Mouse (Mus musculus): ENCODE results near the gene Polr2j.

DNA sequence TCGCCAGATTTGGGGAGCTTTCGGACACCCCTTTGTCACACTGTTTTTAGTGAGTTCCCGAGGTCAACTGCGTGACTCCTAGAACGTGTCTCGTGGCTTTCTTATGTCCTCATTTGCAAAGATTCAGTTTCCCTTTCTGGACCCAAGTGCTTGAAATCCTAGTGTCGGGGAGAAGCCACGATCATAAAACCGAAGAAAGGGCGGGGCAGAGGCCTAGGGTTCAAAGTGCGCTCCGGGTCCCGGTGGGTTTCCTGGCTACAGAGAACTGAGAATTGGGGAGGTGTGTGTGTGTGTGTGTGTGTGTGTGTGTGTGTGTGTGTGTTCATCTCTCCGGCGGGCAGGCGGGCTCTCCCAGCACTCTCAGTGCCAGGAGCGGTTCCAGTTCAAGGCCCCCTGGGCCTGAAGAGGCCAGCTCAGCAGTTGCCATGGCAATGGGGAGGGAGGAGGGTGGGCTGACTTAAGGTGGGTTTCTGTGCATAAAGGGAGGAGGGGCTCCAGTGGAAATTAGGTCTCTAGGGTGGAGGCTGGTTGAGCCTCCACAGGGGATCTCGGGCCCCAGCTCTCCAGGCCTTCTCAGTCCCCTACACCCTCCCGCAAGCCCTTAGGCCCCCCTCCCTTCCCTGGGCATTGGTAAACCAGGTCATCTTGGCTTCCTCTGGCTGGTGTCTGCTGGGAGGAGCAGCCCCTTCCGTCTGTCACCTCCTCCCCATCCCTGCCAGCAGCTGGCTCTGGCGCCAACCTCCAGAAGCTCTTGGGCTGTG lies 31.4 kb upstream of the Polr2j start:
- TF ChIP-seq TAL1 (conservative IDR thresholded peaks at IDR 0.05; ENCODE audit: low read depth, low read length) (no peak), CTCF (IDR thresholded peaks at IDR 0.05; ENCODE audit: low read depth, low read length) (no peak), GATA1 (IDR thresholded peaks at IDR 0.05; ENCODE audit: borderline replicate concordance, low read length) (no peak)
